Mouse (Mus musculus): Measurements from ENCODE around the gene Gm6685.

DNA sequence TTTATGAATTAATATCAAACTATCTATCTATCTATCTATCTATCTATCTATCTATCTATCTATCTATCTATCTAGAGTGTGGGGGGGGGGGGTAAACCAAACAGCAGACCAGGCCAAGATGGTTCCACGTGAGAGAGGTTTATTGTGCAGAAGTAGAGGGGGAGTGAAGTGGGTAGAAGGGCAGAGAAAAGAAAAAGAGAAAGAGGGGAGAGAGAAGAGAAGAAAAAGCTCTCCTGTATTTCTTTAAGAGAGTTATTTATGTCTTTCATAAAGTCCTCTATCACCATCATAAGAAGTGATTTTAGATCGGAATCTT is 26.2 kb upstream of the Gm6685 start:
- no peak for TF ChIP-seq CTCF (IDR thresholded peaks at IDR 0.05; ENCODE audit: insufficient read depth, low read length)
- TF ChIP-seq POLR2A (IDR thresholded peaks at IDR 0.05; ENCODE audit: borderline replicate concordance, extremely low read depth, low read depth, low read length), result no peak
